Mouse (Mus musculus) stomach, postnatal 0 days (tissue): ENCODE measurements around the gene Edc4. TPM values are rescaled to one million over a fixed set of nuclear protein-coding genes. Genes with fewer than 3 reads are reported as not detected.

Experiments used
- ATAC-seq: fragments of 200-750 bp; cut with Nextera tagmentation; 2 replicates; pipeline ENCODE4 v1.8.0; 2017; ENCODE audit not compliant: low FRiP score, low TSS enrichment
- DNase-seq: peaks from one replicate; pipeline ENCODE4 v3.0.0-alpha.2; 2016; ENCODE audit warnings: low spot score
- H3K27ac ChIP-seq: fragments of 300-500 bp; sonication (generic); replicated peaks from 2 replicates; pipeline ENCODE4 v1.5.1; 2014; ENCODE audit warnings: mild to moderate bottlenecking, control low read depth
- H3K27me3 ChIP-seq: fragments of 300-500 bp; sonication (generic); 2 replicates; pipeline ENCODE4 v1.6.1; 2014; ENCODE audit warnings: low read length; ENCODE audit not compliant: control insufficient read depth, insufficient read depth
- H3K36me3 ChIP-seq: fragments of 300-500 bp; sonication (generic); 2 replicates; pipeline ENCODE4 v1.6.1; 2014; ENCODE audit warnings: low read length, mixed read lengths; ENCODE audit not compliant: control insufficient read depth, insufficient read depth
- H3K4me1 ChIP-seq: fragments of 300-500 bp; sonication (generic); replicated peaks from 2 replicates; pipeline ENCODE4 v1.6.1; 2014; ENCODE audit warnings: antibody characterized with exemption; ENCODE audit not compliant: control insufficient read depth, insufficient read depth
- H3K4me2 ChIP-seq: fragments of 300-500 bp; sonication (generic); replicated peaks from 2 replicates; pipeline ENCODE4 v1.6.1; 2014; ENCODE audit warnings: low read depth, mild to moderate bottlenecking, control low read depth, moderate library complexity
- H3K4me3 ChIP-seq: fragments of 300-500 bp; sonication (generic); 2 replicates; pipeline ENCODE4 v1.5.1; 2014; ENCODE audit warnings: low read depth, low read length, control low read depth
- H3K9ac ChIP-seq: fragments of 300-500 bp; sonication (generic); 2 replicates; pipeline ENCODE4 v1.6.1; 2014; ENCODE audit warnings: mild to moderate bottlenecking, low read length, control low read depth, mixed read lengths
- H3K9me3 ChIP-seq: fragments of 300-500 bp; sonication (generic); 2 replicates; pipeline ENCODE4 v1.6.1; 2016; ENCODE audit warnings: low read length; ENCODE audit not compliant: control insufficient read depth
- CTCF ChIP-seq: IDR thresholded peaks from 2 replicates; pipeline ENCODE4 v1.5.1; 2016; ENCODE audit warnings: antibody characterized with exemption, low read depth, mild to moderate bottlenecking, moderate library complexity
- EP300 ChIP-seq: optimal IDR thresholded peaks from 2 replicates; pipeline ENCODE3; 2016; ENCODE audit warnings: antibody characterized with exemption
- WGBS: fragments of 180-500 bp; shearing (Covaris S2); extraction: QIAGEN DNeasy Blood & Tissue Kit; methylation state at CpG from one replicate; pipeline ENCODE4 v1.1.7; 2014; 5-methylcytosine and 5-hydroxymethylcytosine counted together
- polyA plus RNA-seq: library from polyadenylated mRNA; unstranded; fragments of >200 nt; fragmentation: Nextera tagmentation; extraction: Ambion mirVana; gene quantifications from 2 replicates; pipeline ENCODE4 v1.2.1, GENCODE M21; 2015

Gene Edc4
- polyA plus RNA-seq, 1 experiment from 2014 or later = 13.7 TPM

DNA sequence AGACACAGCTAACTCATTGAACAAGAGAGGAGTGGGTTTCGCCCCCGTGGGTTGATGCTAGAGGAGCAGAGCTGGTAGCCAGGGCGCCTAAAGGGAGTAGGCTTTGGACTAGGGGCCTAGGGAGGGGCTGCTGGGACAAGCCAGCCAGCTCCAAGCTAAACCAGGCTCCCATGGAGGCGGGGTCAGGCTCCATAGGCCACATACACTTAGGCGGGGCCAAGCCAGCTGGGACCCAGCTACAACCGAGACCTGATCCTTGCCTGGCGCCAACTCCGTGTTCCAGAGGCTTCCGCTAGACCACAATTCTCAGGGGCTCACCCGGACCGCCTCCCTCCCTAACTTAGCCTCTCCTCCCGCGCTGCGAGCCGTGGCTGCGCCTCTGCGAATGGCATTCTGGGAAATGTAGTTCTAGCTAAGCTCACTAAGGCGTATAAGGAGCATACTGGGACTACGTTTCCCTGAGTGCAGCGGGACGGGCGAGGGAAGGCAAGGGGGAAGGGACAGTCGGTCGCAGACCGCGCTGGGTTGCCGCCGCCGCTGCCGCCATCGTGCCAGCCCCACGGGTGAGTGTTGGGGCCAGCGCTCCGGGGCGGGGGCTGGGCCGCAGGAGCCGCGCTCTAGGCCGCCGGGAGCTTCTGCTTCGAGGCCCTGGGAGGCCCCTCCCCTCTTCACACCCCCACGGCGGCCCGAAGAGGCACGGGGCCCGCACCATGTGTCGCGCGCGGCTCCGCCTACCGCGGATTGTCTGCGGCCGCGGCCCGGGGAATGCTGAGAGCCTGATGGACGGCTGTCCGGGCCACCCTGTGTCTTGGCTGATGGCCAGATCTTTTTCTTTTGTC is 20.3 kb upstream of the Edc4 start, which contains the start of gene Nutf2:
Nutf2 (plus strand) TSS at position 438 of the 839 bp plus-strand sequence.
- TF ChIP-seq CTCF (no peak), EP300 (no peak)
- H3K36me3 ChIP-seq = no peaks in the 10 kb centered on the region; the same call in 1 of the 2 replicates
- ATAC-seq (peak; percentile 98), DNase-seq (peak; percentile 96)
- under 1% methylated on average over 59 of the region's 59 CpGs for WGBS
- H3K4me1 ChIP-seq = peaks cover 11% of the 10 kb centered on the region; the same call in 1 of the 2 replicates
- no peaks in the 10 kb centered on the region for H3K9me3 ChIP-seq
- H3K27ac ChIP-seq = peak within 1 kb of the TSS; percentile 91
- H3K9ac ChIP-seq = peak within 1 kb of the TSS; percentile 94
- peak within 1 kb of the TSS; percentile 90 for H3K4me2 ChIP-seq
- peak within 1 kb of the TSS; percentile 91 for H3K4me3 ChIP-seq
- H3K27me3 ChIP-seq = no peaks in the 10 kb centered on the region

- H3K27me3 ChIP-seq = no peaks in the 10 kb centered on the region
- peaks cover 9% of the 10 kb centered on the region; the same call in 1 of the 2 replicates for H3K4me1 ChIP-seq
- DNase-seq (no peak), ATAC-seq (no peak)
- peak overlapping the region; percentile 94; the same call in 1 of the 2 replicates for H3K9ac ChIP-seq
- peak overlapping the region; percentile 91 for H3K4me3 ChIP-seq
- H3K27ac ChIP-seq = 0 out of 2 replicates have a peak overlapping the region, but pooled peaks have one; percentile 91
- no peaks in the 10 kb centered on the region for H3K9me3 ChIP-seq
- 14% methylated on average over 1 of the region's 1 CpGs for WGBS
- no peaks in the 10 kb centered on the region; the same call in 1 of the 2 replicates for H3K36me3 ChIP-seq
- H3K4me2 ChIP-seq = peak overlapping the region; percentile 90
- TF ChIP-seq EP300 (no peak), CTCF (peak; percentile 56)
Measured at GRCm38 (mm10) chr8:105861951-105862350, 18.7 kb upstream of the Edc4 start.

- TF ChIP-seq CTCF = peak; percentile 63
- no peak for TF ChIP-seq EP300
- Histone ChIP-seq H3K27ac (no peak overlapping the region), H3K4me3 (no peak overlapping the region), H3K4me1 (peaks cover 7% of the 10 kb centered on the region; the same call in 1 of the 2 replicates), H3K9ac (no peak overlapping the region), H3K27me3 (no peaks in the 10 kb centered on the region), H3K4me2 (no peak overlapping the region), H3K9me3 (no peaks in the 10 kb centered on the region), H3K36me3 (peaks cover 5% of the 10 kb centered on the region)
- no peak for ATAC-seq
- no peak for DNase-seq
- 80% methylated on average over 6 of the region's 6 CpGs for WGBS
Measured at GRCm38 (mm10) chr8:105866364-105867029, 14.2 kb upstream of the Edc4 start.

DNA sequence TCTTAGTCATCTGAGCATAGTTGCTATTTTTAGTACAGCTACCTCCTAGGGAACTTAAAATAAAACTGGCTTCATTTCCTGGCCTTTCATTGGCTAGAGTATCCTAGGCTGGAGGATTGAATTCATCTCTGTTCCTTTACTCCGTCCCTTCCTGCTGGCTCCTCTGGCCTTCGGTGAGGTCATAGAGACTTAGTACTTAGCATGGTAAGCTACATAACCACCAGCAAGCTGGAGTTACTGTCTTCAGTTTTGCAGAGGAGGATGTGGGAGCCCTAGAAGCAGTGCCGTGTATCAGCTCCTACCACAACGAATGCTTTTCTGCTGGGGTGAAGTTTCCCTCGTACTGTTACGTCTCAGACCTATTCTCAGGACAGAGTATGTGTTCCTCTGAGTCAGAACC is 6.4 kb upstream of the Edc4 start:
- no peaks in the 10 kb centered on the region; the same call in 1 of the 2 replicates for H3K4me1 ChIP-seq
- H3K9ac ChIP-seq = no peak overlapping the region
- peaks cover 13% of the 10 kb centered on the region for H3K36me3 ChIP-seq
- DNase-seq (no peak), ATAC-seq (peak; percentile 38; the same call in 1 of the 2 replicates)
- H3K27me3 ChIP-seq = no peaks in the 10 kb centered on the region
- H3K9me3 ChIP-seq = no peaks in the 10 kb centered on the region
- TF ChIP-seq CTCF (no peak), EP300 (no peak)
- WGBS = 69% methylated on average over 6 of the region's 6 CpGs
- no peak overlapping the region for H3K4me2 ChIP-seq
- H3K4me3 ChIP-seq = no peak overlapping the region
- no peak overlapping the region; the same call in 1 of the 2 replicates for H3K27ac ChIP-seq

DNA sequence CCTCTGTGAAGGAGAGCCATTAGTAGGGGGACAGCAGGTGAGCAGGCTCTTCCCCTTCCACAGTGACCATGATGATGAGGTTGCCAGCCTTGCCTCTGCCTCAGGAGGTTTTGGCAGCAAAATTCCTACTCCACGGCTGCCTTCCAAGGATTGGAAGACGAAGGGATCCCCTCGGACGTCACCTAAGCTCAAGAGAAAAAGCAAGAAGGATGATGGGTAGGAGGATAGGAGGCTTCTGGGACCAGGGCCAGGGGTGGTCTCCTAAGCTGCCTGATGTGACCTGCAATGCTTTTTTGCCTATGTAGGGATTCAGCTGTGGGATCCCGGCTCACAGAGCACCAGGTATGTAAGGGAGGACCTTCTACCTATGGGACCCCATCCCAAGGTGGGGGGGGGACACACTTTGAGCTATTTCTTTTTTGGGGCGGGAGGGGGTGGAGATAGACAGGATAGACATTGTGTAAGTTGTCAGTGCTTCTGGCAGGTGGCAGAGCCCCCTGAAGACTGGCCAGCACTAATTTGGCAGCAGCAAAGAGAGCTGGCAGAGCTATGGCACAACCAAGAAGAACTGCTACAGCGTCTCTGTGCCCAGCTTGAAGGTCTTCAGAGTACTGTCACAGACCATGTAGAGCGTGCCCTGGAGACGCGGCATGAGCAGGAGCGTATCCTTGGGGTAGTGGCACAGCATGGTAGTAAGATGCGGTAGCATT is 9.2 kb downstream of the Edc4 start:
- Histone ChIP-seq H3K36me3 (peaks cover 54% of the 10 kb centered on the region), H3K4me1 (no peaks in the 10 kb centered on the region), H3K9ac (no peak overlapping the region), H3K4me3 (no peak overlapping the region), H3K27ac (no peak overlapping the region), H3K27me3 (no peaks in the 10 kb centered on the region), H3K9me3 (no peaks in the 10 kb centered on the region), H3K4me2 (no peak overlapping the region)
- no peak for DNase-seq
- ATAC-seq = no peak
- TF ChIP-seq CTCF = no peak
- no peak for TF ChIP-seq EP300
- 94% methylated on average over 12 of the region's 12 CpGs for WGBS
